Mouse (Mus musculus) cortical plate, adult 2 months (tissue): ENCODE data around the gene Olfr211.

Experiments
- CTCF ChIP-seq: fragments of 200-500 bp; IDR thresholded peaks from 2 replicates; pipeline ENCODE4 v1.5.1; 2011; ENCODE audit warnings: mild to moderate bottlenecking, control low read depth, low read length; ENCODE audit not compliant: insufficient read depth; ENCODE audit errors: extremely low read depth
- POLR2A ChIP-seq: fragments of 200-500 bp; IDR thresholded peaks from 2 replicates; pipeline ENCODE4 v1.6.1; 2011; ENCODE audit warnings: mild to moderate bottlenecking, low read length, control low read depth; ENCODE audit not compliant: insufficient read depth; ENCODE audit errors: extremely low read depth

- no peak for TF ChIP-seq CTCF
- TF ChIP-seq POLR2A = no peak
These were observed 29.7 kb upstream of the Olfr211 start for GRCm38 (mm10) chr6:116459232-116459631.
